ENCODE assay signal across 30 mouse cellular contexts in the genomic region with DNA sequence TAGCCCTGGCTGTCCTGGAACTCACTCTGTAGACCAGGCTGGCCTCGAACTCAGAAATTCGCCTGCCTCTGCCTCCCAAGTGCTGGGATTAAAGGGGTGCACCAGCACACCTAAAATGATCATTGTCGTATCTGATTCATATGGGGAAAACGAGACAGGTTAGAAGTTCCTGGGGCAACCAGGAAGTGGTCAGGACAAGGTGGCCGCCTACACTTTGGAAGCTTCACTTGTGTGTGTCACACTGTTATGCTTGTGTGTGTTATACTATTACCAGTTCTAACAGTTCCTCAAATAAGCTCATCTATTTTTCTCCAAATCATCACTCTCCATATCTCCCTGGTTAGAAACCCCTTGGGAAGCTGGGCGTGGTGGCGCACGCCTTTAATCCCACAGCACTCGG.
DNase-seq lines count a peak whose midpoint lies in the region; ATAC-seq and TF ChIP-seq lines count a peak whose summit lies in the region.
"Had no signal": no experiment of that assay in that cellular context is flagged by ENCODE, and none has a peak within 500 bp of the region (broad histone marks: within the 10 kb centered on the region; RNA-seq: fewer than 3 reads in every experiment).

No protein-coding gene starts in this region.

- TF ChIP-seq CTCF in bone marrow macrophage, adult 2 months (IDR thresholded peaks at IDR 0.05; ENCODE audit: low read depth, low read length) = no peak

- peaks cover 98% of the 10 kb centered on the region for H3K79me2 ChIP-seq in macrophage (ENCODE audit: inconsistent target)

- no peak overlapping the region for H3K4me2 ChIP-seq in neural tube, embryonic 15.5 days
- H3K4me2 ChIP-seq: heart, embryonic 12.5 days; heart, embryonic 15.5 days; hindbrain, embryonic 13.5 days; intestine, embryonic 15.5 days had no signal

- no peak for TF ChIP-seq POLR2A in bone marrow macrophage, adult 2 months (IDR thresholded peaks at IDR 0.05; ENCODE audit: borderline replicate concordance, low read depth, low read length)

- no peak overlapping the region for H3K9ac ChIP-seq in neural tube, embryonic 15.5 days (replicated peaks)
- H3K9ac ChIP-seq: forebrain, postnatal 0 days; heart, embryonic 12.5 days; heart, embryonic 15.5 days; hindbrain, embryonic 13.5 days; intestine, embryonic 15.5 days had no signal

- peak overlapping the region; percentile 83 for H3K27ac ChIP-seq in bone marrow macrophage, adult 2 months (ENCODE audit: insufficient read depth, low read depth, low read length)
- H3K27ac ChIP-seq in macrophage = peak overlapping the region; percentile 88
- H3K27ac ChIP-seq in forebrain, embryonic 10.5 days = no peak overlapping the region
- no peak overlapping the region for H3K27ac ChIP-seq in neural tube, embryonic 15.5 days (replicated peaks)
- H3K27ac ChIP-seq: gastrocnemius, adult 2 months; heart, embryonic 15.5 days; hindbrain, embryonic 10.5 days; hindbrain, embryonic 13.5 days; hindbrain, postnatal 0 days; intestine, embryonic 15.5 days had no signal

- H3K36me3 ChIP-seq in macrophage (ENCODE audit: inconsistent target) = no peaks in the 10 kb centered on the region; the same call in 1 of the 2 replicates
- no peaks in the 10 kb centered on the region for H3K36me3 ChIP-seq in forebrain, embryonic 10.5 days (replicated peaks)
- H3K36me3 ChIP-seq in neural tube, embryonic 15.5 days = no peaks in the 10 kb centered on the region
- H3K36me3 ChIP-seq: G1E; heart, embryonic 15.5 days; hindbrain, embryonic 10.5 days; hindbrain, embryonic 13.5 days; intestine, embryonic 15.5 days had no signal

- no peaks in the 10 kb centered on the region for H3K9me3 ChIP-seq in forebrain, embryonic 10.5 days
- H3K9me3 ChIP-seq in neural tube, embryonic 15.5 days (replicated peaks) = no peaks in the 10 kb centered on the region
- H3K9me3 ChIP-seq: G1E; heart, embryonic 12.5 days; heart, embryonic 15.5 days; hindbrain, embryonic 10.5 days; hindbrain, embryonic 13.5 days; intestine, embryonic 15.5 days had no signal

- ATAC-seq in CD4-positive, CD25-positive, alpha-beta regulatory T cell, adult 4 months = peak; percentile 77
- ATAC-seq in neural tube, embryonic 15.5 days (ENCODE audit: low FRiP score) = no peak
- ATAC-seq: forebrain, embryonic 14.5 days; forebrain, postnatal 0 days; hindbrain, postnatal 0 days; intestine, embryonic 15.5 days; Patski had no signal

- 87% methylated on average over 7 of the region's 9 CpGs for WGBS in macrophage (ENCODE audit: missing documents)
- WGBS in forebrain, embryonic 10.5 days = 97% methylated on average over 9 of the region's 9 CpGs
- 96% methylated on average over 9 of the region's 9 CpGs for WGBS in neural tube, embryonic 15.5 days

- peaks cover 68% of the 10 kb centered on the region for H3K4me1 ChIP-seq in bone marrow macrophage, adult 2 months (ENCODE audit: control insufficient read depth, insufficient read depth, low read length)
- peaks cover under 1% of the 10 kb centered on the region; the same call in 1 of the 2 replicates for H3K4me1 ChIP-seq in forebrain, embryonic 10.5 days
- H3K4me1 ChIP-seq in neural tube, embryonic 15.5 days = peaks cover 10% of the 10 kb centered on the region
- H3K4me1 ChIP-seq: hindbrain, embryonic 10.5 days had no signal

- H3K4me3 ChIP-seq in bone marrow macrophage, adult 2 months (ENCODE audit: insufficient read depth, low read length) = no peak overlapping the region
- no peak overlapping the region for H3K4me3 ChIP-seq in macrophage (ENCODE audit: inconsistent target)
- H3K4me3 ChIP-seq in forebrain, embryonic 10.5 days = no peak overlapping the region
- H3K4me3 ChIP-seq in neural tube, embryonic 15.5 days (replicated peaks) = no peak overlapping the region
- H3K4me3 ChIP-seq: gastrocnemius, adult 2 months; heart, embryonic 12.5 days; heart, embryonic 15.5 days; hindbrain, embryonic 10.5 days; hindbrain, embryonic 13.5 days; intestine, embryonic 15.5 days had no signal

- DNase-seq in CD4-positive helper T cell, adult 2 months (ENCODE audit: low read depth, low spot score) = peak; percentile 51
- DNase-seq in forebrain, embryonic 10.5 days (ENCODE audit: extremely low spot score, low spot score) = no peak
- DNase-seq in adrenal gland, adult 2 months = no peak
- DNase-seq: adrenal gland, postnatal 10 days; adrenal gland, postnatal 36 days; B cell, adult 2 months; cerebellum, adult 11-12 months; cerebellum, adult 8-10 months; cerebellum, postnatal 14 days; forebrain, postnatal 0 days; gastrocnemius, adult 2 months; gastrocnemius, postnatal 14 days; heart, adult 11 months; heart, postnatal 10 days; heart, postnatal 36 days; kidney, adult 11 months had no signal

- H3K27me3 ChIP-seq in forebrain, embryonic 10.5 days (ENCODE audit: poor library complexity, severe bottlenecking) = no peaks in the 10 kb centered on the region
- no peaks in the 10 kb centered on the region for H3K27me3 ChIP-seq in neural tube, embryonic 15.5 days (replicated peaks)
- H3K27me3 ChIP-seq: CH12.LX; heart, embryonic 12.5 days; heart, embryonic 15.5 days; hindbrain, embryonic 13.5 days; intestine, embryonic 15.5 days; Patski had no signal

Comparison
In these comparisons a context has a peak if more than half of its experiments do, and no peak if none do; other contexts are left out.
1. H3K27ac ChIP-seq: peak in bone marrow macrophage, adult 2 months (single experiment) and macrophage (single experiment); none in forebrain, embryonic 10.5 days (single experiment) and neural tube, embryonic 15.5 days (single experiment).